Mouse (Mus musculus) retina, embryonic 14.5 days (tissue): Measurements from ENCODE around the gene Plekhg5.
A peak's percentile ranks its signal among the peaks of the same experiment; 100 is the strongest.

Experiments
- DNase-seq: peaks from one replicate; pipeline ENCODE4 v3.0.0-alpha.2; 2015; ENCODE audit warnings: low spot score

Gene Plekhg5

GRCm38 (mm10) chr4:152070494-152071396 lies 1.6 kb upstream of the Plekhg5 start:
- no peak for DNase-seq

DNA sequence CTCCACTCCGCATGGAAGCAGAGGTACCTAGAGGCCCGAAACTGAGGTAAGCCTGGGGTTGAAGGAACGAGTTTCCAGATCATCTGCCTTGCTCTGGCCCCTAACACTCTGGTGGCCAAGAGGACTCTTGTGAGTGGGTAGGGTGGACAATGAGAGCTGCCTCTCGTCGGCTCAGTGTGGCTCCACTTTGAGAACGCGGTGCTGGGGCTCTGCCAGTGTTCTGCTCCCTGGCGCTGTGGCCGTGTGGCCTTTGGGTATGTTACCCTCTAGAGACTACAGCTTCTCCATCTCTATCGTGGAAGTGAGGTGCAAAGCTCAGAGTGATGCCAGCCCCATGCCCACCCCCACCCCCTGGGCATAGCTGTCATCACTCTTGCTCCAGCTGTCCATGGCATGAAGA lies 357 bp downstream of the Plekhg5 start:
- DNase-seq: no peak

GRCm38 (mm10) chr4:152073715-152074114 lies 1.4 kb downstream of the Plekhg5 start:
- no peak for DNase-seq

GRCm38 (mm10) chr4:152074548-152074947 lies 2.2 kb downstream of the Plekhg5 start:
- no peak for DNase-seq

DNA sequence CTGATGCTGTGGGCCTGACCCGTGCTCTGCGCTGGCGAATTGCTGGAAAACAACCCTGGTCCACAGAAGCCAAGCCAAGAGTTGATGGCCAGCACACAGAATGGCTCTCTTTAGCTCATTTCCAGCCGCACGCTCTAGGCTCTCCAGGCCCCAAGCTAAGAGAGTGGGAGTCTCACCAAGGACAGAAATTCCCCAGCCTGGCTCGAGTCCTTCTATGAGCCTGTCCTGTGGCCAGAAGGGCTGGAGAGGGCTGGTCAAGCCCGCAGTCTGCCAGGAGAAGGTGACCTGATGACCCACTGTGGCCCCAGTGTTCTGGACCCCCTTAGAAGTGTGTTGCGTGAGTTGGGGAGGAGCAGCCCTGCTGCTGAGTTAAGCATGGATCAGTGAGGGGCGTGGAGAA lies 4.9 kb downstream of the Plekhg5 start:
- DNase-seq: no peak

- DNase-seq: no peak
Observed at GRCm38 (mm10) chr4:152078105-152078530, 5.8 kb downstream of the Plekhg5 start.

GRCm38 (mm10) chr4:152079261-152079660 lies 7.0 kb downstream of the Plekhg5 start:
- DNase-seq: no peak

DNA sequence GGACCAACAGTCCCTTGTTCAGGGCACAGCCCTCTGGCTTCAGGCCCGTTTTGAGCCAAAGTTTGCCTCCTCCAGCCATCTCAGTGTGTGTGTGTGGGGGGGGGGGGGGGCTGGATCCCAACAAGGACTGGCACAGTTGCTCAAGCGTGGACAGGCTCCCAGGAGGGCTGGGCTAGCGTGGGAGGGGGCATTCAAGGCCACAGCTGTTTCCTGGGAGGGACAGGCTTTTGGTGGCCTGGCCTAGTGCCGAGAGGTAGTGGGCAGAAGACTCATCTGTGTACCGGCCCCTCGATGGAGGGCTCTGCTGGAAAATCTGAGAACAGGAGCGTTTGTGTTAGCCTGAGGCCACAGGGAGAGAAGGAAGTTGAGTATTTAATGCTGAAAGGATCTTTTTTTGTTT lies 7.6 kb downstream of the Plekhg5 start:
- no peak for DNase-seq

GRCm38 (mm10) chr4:152083611-152084220 lies 11.4 kb downstream of the Plekhg5 start:
- DNase-seq: no peak

DNA sequence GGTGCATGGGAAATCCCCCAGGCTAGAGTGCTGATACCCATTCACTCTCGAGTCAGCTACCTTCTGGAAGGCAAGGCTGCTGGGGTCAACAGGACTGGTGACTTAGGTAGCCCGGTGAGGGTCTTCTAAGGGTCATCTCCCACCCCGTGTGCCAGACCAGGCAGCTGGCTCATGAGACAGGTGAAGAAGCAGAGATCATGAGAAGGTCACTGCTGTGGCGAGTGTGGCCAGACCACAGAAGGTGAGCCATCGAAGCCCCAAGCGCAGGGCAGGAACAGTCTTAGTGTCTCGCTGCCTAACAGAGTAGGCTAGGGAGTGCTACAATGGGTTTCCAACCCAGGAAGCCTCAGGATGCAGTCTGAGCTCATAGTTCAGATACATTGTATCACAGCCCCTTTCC lies 12.3 kb downstream of the Plekhg5 start:
- DNase-seq: no peak

GRCm38 (mm10) chr4:152086505-152087210 lies 14.4 kb downstream of the Plekhg5 start:
- peak; percentile 61 for DNase-seq

- DNase-seq: no peak
Observed at GRCm38 (mm10) chr4:152087211-152088081, 15.1 kb downstream of the Plekhg5 start.

DNA sequence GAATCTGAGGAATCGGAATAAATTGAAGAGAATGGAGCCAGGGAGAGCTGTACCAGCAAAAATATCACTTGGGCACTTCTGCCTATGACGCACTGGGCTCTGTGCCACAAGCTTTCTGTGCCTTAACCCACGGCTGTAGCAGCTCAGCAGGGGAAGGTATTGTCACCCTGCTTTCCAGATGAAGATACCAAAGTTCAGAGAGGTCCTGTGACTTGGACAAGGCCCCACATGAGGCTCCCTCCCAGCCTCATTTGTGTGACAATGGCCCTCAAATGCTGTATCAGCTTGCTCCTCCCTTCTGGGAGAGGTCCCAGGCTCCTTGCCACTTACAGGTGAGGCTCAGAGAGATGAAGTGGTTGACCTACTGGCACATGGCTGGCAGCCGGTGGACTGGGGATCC lies 15.8 kb downstream of the Plekhg5 start:
- DNase-seq: no peak

- no peak for DNase-seq
Observed at GRCm38 (mm10) chr4:152088556-152089120, 16.3 kb downstream of the Plekhg5 start.

- no peak for DNase-seq
Observed at GRCm38 (mm10) chr4:152090191-152090590, 17.9 kb downstream of the Plekhg5 start.

DNA sequence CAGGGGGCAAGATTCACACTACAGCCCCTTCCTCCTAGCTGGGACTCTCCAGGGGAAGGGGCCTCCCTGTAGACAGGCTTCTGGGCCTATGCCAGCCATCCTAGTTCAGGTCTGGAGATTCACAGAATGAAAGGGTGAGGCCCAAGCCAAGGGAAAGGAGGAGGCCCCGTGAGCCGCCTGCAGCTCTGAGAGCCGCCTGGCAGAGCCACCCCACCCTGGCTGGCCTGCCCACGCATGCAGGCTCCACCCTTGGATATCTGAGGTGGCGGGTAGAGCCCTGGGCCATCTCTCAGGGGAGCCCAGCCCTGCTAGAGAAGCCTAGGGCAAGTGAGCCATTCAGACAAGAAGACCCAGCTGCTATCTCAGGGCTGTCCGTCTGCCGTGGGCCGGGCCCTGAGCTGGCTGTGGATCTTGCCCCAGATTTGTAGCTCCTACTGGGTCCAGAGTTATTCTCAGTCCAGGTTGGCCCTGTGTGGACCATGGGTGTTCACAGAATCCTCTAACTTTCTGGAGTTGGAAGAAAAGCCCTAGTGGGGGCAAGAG lies 20.5 kb downstream of the Plekhg5 start:
- DNase-seq: no peak

DNA sequence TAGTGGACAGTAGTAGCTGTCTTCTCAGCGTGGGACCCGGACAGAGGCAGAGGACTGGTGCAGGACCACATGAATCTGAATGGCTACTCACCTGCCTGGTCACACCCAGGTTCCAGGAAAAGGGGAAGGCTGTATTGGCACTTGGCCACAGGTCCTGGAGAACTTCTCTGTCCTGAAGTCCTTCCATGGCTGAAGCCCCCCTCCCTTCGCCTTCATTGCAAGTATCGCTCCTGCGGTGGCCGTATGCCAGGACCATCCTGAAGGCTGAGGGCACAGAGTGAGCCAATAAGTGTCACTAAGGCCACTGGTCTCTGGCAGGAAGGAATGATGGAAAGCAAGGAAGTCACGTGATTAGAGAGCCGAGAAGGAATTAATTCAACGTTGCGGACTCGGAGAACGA lies 21.9 kb downstream of the Plekhg5 start:
- DNase-seq: no peak

DNA sequence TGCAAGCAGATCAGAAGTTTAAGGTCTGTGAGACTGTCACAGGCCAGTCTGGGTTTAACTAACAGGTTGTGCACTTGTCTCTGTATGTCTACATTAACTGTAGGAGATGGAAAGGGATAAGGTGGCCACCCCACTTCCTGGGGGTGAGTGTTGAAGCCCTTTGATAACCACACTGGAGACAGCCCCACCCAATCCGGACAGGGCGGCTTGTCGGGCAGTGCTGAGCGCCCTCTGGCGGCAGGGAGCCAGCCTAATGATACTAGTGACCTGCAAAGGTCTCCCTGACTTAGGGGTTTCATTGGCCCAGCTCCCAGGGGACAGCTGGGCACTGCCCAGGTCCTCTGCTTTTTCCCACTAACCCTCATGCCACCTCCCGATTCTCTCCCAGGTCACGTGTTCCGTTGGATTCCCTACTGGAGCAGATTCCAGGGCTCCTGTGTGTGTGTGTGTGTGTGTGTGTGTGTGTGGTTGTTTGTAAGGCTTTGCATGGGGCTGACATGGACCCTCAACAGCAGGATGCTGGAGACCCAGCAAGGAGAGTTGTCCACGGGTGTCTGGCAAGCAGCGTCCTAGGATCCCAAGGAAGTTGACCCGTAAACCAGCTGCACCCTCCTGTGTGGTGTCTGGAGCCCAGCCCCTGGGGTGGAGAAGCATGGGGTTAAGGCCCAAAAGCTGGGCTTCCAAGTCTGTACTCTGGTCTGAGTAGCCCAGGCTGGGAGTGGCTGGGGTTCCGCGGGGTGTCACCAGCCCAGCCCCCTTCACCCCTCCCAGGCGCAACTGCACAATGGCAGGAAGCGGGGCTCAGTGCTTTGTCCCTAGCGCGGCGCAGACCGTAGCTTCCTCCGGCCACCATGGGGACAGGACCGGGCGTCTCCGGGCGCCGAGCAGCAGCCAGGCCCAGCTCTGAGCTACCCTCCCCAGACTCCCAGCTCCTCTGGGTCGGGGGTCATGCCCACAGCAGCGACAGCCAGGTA lies 23.9 kb downstream of the Plekhg5 start:
- DNase-seq: peak; percentile 83

GRCm38 (mm10) chr4:152096927-152097326 lies 24.6 kb downstream of the Plekhg5 start:
- DNase-seq: no peak
